Mouse (Mus musculus) macrophage (primary cell): ENCODE measurements around the gene Nwd2. TPM values are rescaled to one million over a fixed set of nuclear protein-coding genes. Genes with fewer than 3 reads are reported as not detected.

Experiments
- H3K27ac ChIP-seq: fragments of 350-480 bp; formaldehyde crosslinking; 2 replicates; pipeline ENCODE4 v1.9.0; 2021
- H3K36me3 ChIP-seq: fragments of 350-480 bp; formaldehyde crosslinking; 2 replicates; pipeline ENCODE4 v1.9.0; 2021; ENCODE audit errors: inconsistent target
- H3K4me3 ChIP-seq: fragments of 350-480 bp; formaldehyde crosslinking; 2 replicates; pipeline ENCODE4 v1.9.0; 2021; ENCODE audit errors: inconsistent target
- H3K79me2 ChIP-seq: fragments of 350-480 bp; formaldehyde crosslinking; 2 replicates; pipeline ENCODE4 v1.9.0; 2021; ENCODE audit errors: inconsistent target
- WGBS: methylation state at CpG from one replicate; pipeline ENCODE4 v1.1.7; 2026; ENCODE audit warnings: inconsistent platforms; ENCODE audit not compliant: missing documents; 5-methylcytosine and 5-hydroxymethylcytosine counted together
- polyA plus RNA-seq: library from polyadenylated mRNA; stranded (reverse); fragments of 250-400 nt; gene quantifications from 3 replicates; pipeline ENCODE4 v1.2.4, GENCODE M21; 2018; ENCODE audit warnings: inconsistent platforms

Gene Nwd2
- polyA plus RNA-seq, 1 experiment from 2014 or later: not detected

DNA sequence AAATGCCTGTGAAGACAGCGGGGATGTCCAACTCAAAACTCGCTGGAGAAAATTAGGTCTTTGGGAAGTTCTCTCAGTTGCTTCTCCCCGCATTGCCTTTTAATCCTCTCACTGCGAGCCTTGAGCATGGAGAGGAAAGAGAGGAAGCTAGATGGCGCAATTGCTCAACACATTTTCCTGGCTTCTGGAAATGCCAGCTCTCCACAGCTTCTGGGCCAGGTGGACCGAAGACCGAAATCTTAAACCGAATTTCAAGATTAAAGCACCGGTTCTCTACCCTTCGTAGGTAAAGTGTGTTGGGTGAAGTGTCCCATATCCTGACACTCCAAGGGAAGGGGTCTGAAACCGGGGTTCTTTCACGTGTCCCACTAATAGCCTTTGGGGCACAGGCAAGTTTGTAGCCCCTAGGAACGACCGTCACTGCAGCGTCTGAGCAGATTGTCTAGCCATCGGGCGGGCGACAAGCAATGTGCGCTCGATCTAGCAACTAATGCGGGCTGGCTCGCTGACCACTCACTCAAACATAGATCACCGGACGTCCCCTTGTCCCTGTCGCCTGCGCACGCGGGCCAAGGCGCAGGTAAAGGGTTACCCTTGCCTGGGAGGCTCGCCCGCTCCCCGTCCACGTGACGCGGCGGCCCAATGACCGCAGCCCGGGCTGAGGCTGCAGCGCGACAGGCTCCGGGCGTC is 163.1 kb downstream of the Nwd2 start, which contains the start of gene 0610040J01Rik:
Gene 0610040J01Rik (plus strand): TSS at position 545 of the 690 bp plus-strand sequence.
- H3K27ac ChIP-seq: no peak within 1 kb of the TSS
- peak within 1 kb of the TSS; percentile 31 for H3K4me3 ChIP-seq
- WGBS: 3% methylated on average over 41 of the region's 42 CpGs
- no peaks in the 10 kb centered on the region for H3K36me3 ChIP-seq
- H3K79me2 ChIP-seq: no peaks in the 10 kb centered on the region

DNA sequence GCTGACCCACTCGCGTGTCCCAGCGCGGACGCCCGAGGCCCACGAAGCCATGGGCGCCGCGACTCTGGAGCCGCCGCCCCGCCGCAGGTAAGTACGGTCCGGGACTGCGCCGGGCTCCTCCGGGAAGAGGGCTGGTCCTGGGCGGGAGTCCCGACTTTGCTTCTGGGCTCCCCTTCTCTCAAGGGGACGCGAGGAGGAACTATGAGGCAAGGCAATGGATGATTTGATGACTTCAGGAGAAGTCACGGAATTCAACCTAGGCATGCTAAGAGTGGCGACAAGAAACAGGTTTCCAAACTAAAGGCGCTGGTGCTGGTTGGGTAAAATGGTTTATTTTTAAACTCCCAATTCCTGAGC is 163.6 kb downstream of the Nwd2 start:
- H3K79me2 ChIP-seq: no peaks in the 10 kb centered on the region
- H3K27ac ChIP-seq: no peak overlapping the region
- WGBS: 2% methylated on average over 26 of the region's 26 CpGs
- H3K4me3 ChIP-seq: no peak overlapping the region
- H3K36me3 ChIP-seq: no peaks in the 10 kb centered on the region

DNA sequence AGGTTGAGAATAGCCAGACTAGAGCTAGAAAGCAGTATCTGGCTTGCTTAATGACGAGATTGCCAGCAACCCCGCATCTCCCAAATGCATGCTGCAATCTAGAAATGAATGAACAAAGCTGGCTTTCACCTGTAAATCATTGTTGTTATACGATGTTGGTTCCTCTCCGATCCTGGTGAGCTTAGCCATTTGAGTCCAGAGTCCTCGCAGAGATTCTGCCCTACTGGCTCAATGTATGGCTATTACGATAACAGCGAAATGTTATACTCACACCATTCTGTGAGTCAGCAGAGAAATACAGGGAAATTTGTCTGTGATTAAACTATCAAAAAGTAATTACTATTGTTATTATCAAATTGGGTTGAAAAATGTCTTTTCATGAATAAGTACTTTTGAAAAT is 167.7 kb downstream of the Nwd2 start:
- Histone ChIP-seq H3K27ac (no peak overlapping the region), H3K4me3 (no peak overlapping the region), H3K36me3 (no peaks in the 10 kb centered on the region), H3K79me2 (no peaks in the 10 kb centered on the region)
- WGBS: 94% methylated on average over 7 of the region's 7 CpGs

DNA sequence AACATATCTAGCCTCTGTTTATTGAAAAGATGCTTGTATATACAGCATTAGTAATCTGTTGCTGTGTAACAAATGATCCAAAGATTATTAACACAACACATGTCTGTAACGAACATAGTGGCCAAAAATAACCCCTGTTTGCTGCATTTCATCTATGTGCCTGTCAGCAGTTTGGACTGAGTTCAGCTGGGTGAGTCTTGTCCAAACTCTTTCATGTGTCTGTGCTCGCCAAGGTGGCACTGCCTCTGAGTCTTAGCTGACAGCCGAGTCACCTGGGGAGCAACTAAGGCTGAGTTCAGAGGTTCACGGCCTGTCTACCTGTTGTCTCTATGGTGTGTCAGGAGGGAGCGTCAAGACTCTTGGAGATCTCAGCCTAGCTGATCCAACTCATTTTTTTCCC is 168.4 kb downstream of the Nwd2 start:
- Histone ChIP-seq H3K36me3 (no peaks in the 10 kb centered on the region), H3K79me2 (no peaks in the 10 kb centered on the region), H3K4me3 (no peak overlapping the region), H3K27ac (no peak overlapping the region)
- WGBS: 90% methylated on average over 5 of the region's 5 CpGs

DNA sequence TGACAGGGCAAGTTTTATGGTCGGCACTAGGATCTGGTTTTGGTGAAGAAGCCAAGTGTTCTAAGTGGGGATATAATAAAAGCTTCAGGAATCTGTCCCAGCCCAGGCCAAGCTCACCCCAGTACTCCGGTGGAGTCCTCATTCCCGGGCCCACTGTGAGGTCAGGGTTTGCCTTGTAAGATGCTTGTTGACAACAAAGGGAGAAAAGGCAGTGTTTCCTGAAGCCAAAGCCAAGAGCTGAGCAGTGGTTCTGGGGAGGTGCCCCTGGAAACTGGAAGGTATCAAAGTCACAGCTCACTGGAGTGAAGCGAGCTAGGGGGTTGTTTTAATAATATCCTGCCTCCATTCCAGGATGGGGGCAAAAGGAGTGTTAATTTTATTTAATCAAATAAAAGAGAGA is 170.1 kb downstream of the Nwd2 start:
- 76% methylated on average over 4 of the region's 4 CpGs for WGBS
- Histone ChIP-seq H3K79me2 (no peaks in the 10 kb centered on the region), H3K27ac (no peak overlapping the region), H3K4me3 (no peak overlapping the region), H3K36me3 (no peaks in the 10 kb centered on the region)

DNA sequence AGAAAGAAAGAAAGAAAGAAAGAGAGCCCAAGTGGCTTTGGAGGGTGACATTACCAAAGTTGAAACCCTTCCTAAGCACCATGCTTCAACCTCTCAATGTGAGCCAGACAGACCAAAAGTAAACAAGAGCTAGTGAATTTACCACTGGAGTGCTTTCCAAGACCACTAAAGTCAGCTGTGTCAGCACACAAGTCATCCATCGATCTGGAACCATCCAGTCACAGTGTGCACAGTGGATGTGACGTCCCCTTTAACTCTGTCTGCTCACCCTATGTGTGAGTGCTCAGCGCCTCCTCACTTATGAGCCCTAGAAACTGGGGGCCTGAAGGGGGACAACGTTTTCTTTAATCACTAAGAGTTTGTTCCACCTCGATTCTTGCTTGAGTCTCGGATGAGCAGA is 170.6 kb downstream of the Nwd2 start:
- Histone ChIP-seq H3K79me2 (no peaks in the 10 kb centered on the region), H3K36me3 (no peaks in the 10 kb centered on the region), H3K27ac (no peak overlapping the region), H3K4me3 (no peak overlapping the region)
- WGBS: 96% methylated on average over 6 of the region's 6 CpGs

DNA sequence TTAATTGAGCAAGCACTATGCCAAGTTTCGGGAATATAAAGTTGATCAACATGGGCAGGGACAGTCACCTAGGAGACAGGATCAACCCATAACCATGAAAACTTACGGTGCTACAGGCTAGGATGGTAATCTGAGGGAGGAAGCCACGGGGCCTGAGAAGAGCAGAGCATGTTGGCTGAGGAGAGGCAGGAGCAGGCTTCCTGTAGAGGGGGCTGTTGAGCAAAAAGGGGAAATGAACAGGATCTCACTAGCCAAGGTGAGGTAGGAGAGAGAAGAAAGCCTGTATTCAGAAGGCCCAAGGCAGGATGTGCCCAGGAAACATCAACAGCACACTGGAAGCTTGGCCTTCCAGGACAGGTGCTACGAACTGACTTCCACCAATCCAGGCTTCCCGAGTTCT is 172.3 kb downstream of the Nwd2 start:
- H3K36me3 ChIP-seq: no peaks in the 10 kb centered on the region
- no peak overlapping the region for H3K27ac ChIP-seq
- H3K4me3 ChIP-seq: no peak overlapping the region
- H3K79me2 ChIP-seq: no peaks in the 10 kb centered on the region
- 76% methylated on average over 5 of the region's 5 CpGs for WGBS

DNA sequence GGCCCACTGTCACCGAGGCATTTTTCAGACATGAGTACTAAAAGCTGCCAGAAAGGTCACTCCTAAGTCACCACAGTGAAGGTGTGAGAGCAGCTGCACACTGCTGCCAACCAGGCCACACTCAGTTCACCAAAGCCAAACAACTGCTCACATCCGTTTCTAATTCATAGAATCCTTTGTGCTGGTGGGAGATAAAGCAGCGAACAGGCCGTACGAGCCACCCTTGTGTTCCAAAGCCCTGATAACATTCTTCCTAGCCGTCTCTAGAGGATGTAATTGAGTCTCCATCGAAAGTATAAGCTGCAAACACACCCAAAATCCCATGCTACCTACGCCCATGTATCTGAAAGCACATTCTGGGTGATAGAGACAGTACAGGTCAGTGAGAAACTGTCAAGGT is 173.0 kb downstream of the Nwd2 start:
- WGBS: 83% methylated on average over 8 of the region's 8 CpGs
- no peaks in the 10 kb centered on the region for H3K36me3 ChIP-seq
- H3K79me2 ChIP-seq: no peaks in the 10 kb centered on the region
- H3K27ac ChIP-seq: no peak overlapping the region
- H3K4me3 ChIP-seq: no peak overlapping the region

DNA sequence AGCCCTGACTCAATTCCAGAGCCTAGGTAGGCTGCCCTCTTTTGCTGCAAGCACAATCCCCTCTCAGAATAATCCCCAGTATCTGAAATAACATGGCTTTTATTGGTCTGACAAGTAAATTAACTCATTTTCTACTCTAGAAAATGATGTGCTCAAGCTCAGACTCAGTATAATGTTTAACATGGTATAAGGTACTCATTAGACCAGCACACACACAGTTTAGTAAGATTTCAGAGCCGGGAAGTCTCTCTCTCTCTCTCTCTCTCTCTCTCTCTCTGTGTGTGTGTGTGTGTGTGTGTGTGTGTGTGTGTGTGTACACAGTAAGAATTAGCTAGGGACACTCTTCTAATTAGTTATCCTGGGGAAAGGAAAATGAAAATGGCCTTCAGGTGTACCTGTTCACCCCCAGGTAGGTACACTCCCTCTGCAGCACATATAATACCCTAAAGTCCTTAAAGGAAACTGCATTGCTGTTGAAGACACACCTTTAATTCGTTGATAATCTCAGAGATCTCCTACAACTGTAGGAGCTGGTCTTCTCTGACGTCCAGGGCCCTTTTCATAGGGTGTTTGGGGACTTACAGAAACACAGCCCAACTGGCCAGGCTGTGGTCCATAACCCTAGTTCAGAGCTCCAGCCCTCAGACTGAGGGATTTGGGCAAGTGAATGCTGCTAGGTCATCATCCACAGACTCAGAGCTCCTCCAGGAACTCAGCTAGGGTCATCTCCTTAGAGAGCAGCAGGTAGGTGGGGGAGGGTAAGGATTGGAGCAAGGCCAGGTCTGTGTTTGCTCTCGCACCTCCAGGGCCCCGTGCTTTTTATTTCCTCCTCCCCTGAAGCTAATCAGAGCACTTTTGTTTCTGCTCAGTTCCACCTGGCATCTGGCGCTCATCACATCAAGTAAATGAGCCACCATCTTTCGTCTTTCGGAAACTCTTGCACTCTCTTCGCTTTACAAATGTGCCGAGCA is 174.7 kb downstream of the Nwd2 start:
- H3K79me2 ChIP-seq: no peaks in the 10 kb centered on the region
- no peak overlapping the region for H3K27ac ChIP-seq
- WGBS: 85% methylated on average over 9 of the region's 10 CpGs
- H3K36me3 ChIP-seq: no peaks in the 10 kb centered on the region
- H3K4me3 ChIP-seq: no peak overlapping the region

DNA sequence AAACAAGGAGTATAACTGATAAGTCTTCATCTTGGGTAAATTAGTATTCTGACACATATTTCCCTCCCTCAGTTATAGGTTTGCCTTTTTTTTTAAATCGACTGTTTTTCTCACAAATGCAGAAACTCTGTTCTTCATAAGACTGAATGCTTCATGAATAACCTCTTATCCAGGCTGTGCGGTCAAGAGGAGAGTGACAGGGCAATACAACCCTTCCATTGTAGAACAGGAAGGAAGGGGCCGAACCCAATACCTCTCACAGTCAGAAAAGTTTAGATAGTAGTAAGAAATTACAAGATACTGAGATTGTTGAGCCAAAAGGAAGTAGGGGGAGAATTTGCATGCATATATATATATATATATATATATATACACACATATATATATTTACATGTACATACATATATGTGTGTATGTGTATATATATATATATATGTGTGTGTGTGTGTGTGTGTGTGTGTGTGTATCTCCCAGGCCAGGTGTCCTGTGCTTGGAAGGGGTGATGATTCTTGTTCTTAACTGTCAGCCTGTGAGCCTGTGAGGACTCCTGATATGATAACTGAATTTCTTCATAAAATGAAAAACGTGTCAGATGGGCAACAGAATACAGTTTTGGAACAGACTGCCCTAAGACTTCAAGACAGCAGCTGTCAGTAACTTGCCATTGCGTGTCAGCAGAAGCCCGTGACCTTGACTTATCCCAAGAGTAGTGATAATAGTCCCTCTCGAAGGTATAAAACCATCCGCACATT is 175.9 kb downstream of the Nwd2 start:
- Histone ChIP-seq H3K79me2 (no peaks in the 10 kb centered on the region), H3K36me3 (no peaks in the 10 kb centered on the region), H3K4me3 (no peak overlapping the region), H3K27ac (no peak overlapping the region)
- WGBS: 60% methylated on average over 8 of the region's 8 CpGs

DNA sequence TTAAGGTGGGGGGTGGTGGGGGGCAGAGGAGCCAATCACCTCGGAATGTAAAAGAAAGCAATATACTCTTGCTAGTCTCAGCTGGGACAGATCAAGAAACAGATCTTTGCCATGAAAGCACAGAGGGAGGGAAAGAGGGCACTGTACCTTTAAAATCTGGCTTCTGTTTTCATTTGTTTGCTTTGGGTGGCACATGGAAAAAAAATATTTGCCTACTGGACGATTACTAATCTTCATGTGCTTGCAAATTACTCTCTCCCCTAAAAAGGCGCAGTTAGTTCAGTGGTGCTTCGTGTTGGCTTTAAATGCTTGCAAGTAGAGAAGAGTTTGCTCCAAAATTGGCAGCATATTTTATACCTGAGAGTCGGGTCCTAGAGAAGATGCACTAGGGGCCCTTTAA is 177.0 kb downstream of the Nwd2 start:
- Histone ChIP-seq H3K4me3 (no peak overlapping the region), H3K36me3 (no peaks in the 10 kb centered on the region), H3K27ac (peak overlapping the region; percentile 77), H3K79me2 (no peaks in the 10 kb centered on the region)
- WGBS: 84% methylated on average over 5 of the region's 5 CpGs

DNA sequence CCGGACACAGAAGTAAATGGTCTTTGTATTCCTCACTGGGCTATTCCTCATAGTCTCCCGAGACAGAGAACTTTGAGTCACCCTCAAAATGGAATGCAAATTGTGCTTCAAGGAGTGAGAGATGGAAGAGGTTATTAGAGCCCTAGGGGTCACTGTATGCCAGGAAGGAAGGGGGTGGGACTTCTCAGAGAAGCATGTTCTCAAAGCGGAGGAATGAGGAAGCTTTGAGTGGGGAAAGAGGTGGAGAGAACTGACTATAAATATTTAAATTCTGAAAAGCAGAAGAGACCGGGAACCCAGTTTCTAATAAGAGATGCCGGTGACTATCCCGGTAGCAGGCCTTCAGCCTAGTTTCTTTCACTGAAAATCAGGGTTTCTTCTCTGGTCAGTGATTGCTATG is 178.1 kb downstream of the Nwd2 start:
- Histone ChIP-seq H3K36me3 (no peaks in the 10 kb centered on the region), H3K4me3 (peak overlapping the region; percentile 17; the same call in 1 of the 2 replicates), H3K79me2 (no peaks in the 10 kb centered on the region), H3K27ac (peak overlapping the region; percentile 77)
- 1% methylated on average over 6 of the region's 6 CpGs for WGBS

DNA sequence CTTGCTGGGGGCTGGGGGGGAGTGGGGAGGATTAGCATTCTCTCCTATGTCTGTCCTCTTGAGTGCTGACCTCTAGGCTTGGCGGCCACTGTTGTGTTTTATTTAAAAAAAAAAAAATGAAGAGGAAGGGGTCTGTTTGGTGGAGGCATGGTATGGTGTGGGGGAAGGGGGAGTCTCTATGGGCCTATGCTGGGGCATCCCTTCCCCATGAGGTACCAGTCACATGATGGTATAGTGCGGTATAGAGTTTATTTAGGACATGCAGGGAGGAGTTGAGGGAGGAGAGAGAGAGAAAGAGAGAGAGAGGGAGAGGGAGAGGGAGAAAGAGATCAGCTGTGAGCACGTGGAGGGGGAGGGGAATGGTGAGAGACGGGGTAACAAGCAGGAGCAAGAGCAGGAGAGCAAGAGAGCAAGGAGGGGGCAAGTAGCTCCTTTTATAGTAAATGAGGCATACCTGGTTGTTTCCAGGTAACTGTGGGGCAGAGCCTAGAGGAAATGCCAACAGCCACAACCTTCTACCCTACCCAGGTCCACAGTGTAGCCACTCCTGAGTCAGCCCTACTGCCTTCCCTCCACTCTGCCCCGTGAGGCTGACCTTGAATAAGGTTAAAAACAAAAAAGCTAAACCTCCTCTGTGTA is 178.6 kb downstream of the Nwd2 start:
- H3K27ac ChIP-seq: peak overlapping the region; percentile 77
- WGBS: 19% methylated on average over 4 of the region's 5 CpGs
- H3K36me3 ChIP-seq: no peaks in the 10 kb centered on the region
- H3K4me3 ChIP-seq: peak overlapping the region; percentile 17; the same call in 1 of the 2 replicates
- no peaks in the 10 kb centered on the region for H3K79me2 ChIP-seq
